Comparison of ENCODE assay signal across 8 mouse cellular contexts in the genomic region with DNA sequence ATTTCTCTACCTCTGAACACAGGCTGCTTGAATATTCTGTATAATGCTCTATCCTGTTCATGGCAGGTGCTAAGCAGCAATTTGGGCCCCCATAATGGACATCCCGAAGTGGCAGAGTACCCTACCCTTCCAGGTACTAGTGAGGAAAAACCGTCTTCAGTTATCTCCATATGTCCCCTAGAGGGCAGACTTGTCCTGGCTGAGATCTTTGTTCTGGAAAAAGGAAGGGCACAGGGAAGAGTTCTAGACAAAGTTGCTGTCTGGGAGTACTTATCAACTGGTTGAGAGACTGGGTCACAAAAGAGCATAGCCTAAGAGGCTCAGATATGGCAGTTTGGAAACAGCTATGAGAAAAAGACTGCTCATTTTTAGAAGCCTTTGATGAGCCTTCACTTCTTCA.
DNase-seq lines count a peak whose midpoint lies in the region; ATAC-seq lines count a peak whose summit lies in the region.

No protein-coding gene starts in this region.

- peak; percentile 5 for DNase-seq in ovary, adult 18-20 months (ENCODE audit: low spot score)
- DNase-seq in ovary, postnatal 10 days (ENCODE audit: low spot score): no peak
- peak; percentile 24 for DNase-seq in forelimb bud, embryonic 11.5 days (ENCODE audit: low read depth, low spot score)
- peak; percentile 9 for DNase-seq in left cerebral cortex, postnatal 4 days
- peak; percentile 15 for DNase-seq in yolk sac, embryonic 10.5 days (ENCODE audit: low spot score)

- H3K27ac ChIP-seq in forebrain, embryonic 13.5 days: no peak overlapping the region
- no peak overlapping the region for H3K27ac ChIP-seq in forebrain, embryonic 16.5 days (ENCODE audit: low read length)

- ATAC-seq in forebrain, embryonic 13.5 days: peak; percentile 43; the same call in 1 of the 2 replicates
- no peak for ATAC-seq in forebrain, embryonic 16.5 days
- no peak for ATAC-seq in granulocyte monocyte progenitor cell, adult 5-6 weeks (replicated peaks; ENCODE audit: poor library complexity, severe bottlenecking)

- no peak overlapping the region for H3K4me2 ChIP-seq in forebrain, embryonic 13.5 days
- no peak overlapping the region for H3K4me2 ChIP-seq in forebrain, embryonic 16.5 days (ENCODE audit: low read length)

- no peak overlapping the region for H3K4me3 ChIP-seq in forebrain, embryonic 13.5 days
- H3K4me3 ChIP-seq in forebrain, embryonic 16.5 days (replicated peaks; ENCODE audit: low read length): no peak overlapping the region

- no peaks in the 10 kb centered on the region for H3K4me1 ChIP-seq in forebrain, embryonic 13.5 days
- no peaks in the 10 kb centered on the region for H3K4me1 ChIP-seq in forebrain, embryonic 16.5 days (replicated peaks; ENCODE audit: control insufficient read depth, insufficient read depth, low read length)

- H3K27me3 ChIP-seq in forebrain, embryonic 13.5 days: no peaks in the 10 kb centered on the region; the same call in 1 of the 2 replicates
- H3K27me3 ChIP-seq in forebrain, embryonic 16.5 days (replicated peaks; ENCODE audit: control insufficient read depth, insufficient read depth, low read length): no peaks in the 10 kb centered on the region

- H3K9me3 ChIP-seq in forebrain, embryonic 13.5 days (replicated peaks): no peaks in the 10 kb centered on the region
- H3K9me3 ChIP-seq in forebrain, embryonic 16.5 days (ENCODE audit: control insufficient read depth, low read length): no peaks in the 10 kb centered on the region

- WGBS in forebrain, embryonic 13.5 days: 40% methylated on average over 2 of the region's 2 CpGs
- WGBS in forebrain, embryonic 16.5 days: 32% methylated on average over 2 of the region's 2 CpGs

- H3K9ac ChIP-seq in forebrain, embryonic 13.5 days: no peak overlapping the region
- H3K9ac ChIP-seq in forebrain, embryonic 16.5 days (replicated peaks; ENCODE audit: low read depth, low read length): no peak overlapping the region

- intact Hi-C loops in left cerebral cortex, postnatal 4 days (cut with DNase I): loop anchor here (1.0 to 10.0 kb wide), 3 partner anchors 145 to 378 kb away; no protein-coding TSS in a partner anchor

- H3K36me3 ChIP-seq in forebrain, embryonic 13.5 days (ENCODE audit: poor library complexity, severe bottlenecking): no peaks in the 10 kb centered on the region
- no peaks in the 10 kb centered on the region for H3K36me3 ChIP-seq in forebrain, embryonic 16.5 days (ENCODE audit: control insufficient read depth, insufficient read depth)
